In genomic region chr11:46310647-46311063, GRCm38 (mm10) we compare ENCODE assay signal across 8 mouse cellular contexts. TPM values are rescaled to one million over a fixed set of nuclear protein-coding genes. Genes with fewer than 3 reads are reported as not detected.
DNase-seq lines count a peak whose midpoint lies in the region; ATAC-seq and TF ChIP-seq lines count a peak whose summit lies in the region.

No protein-coding gene starts in this region.

- 66% methylated on average over 5 of the region's 5 CpGs for WGBS in liver, embryonic 11.5 days
- WGBS in embryonic facial prominence, embryonic 13.5 days: 51% methylated on average over 5 of the region's 5 CpGs
- 77% methylated on average over 5 of the region's 5 CpGs for WGBS in limb, embryonic 11.5 days
- 19% methylated on average over 5 of the region's 5 CpGs for WGBS in olfactory bulb, adult 2 months

- no peaks in the 10 kb centered on the region for H3K9me3 ChIP-seq in liver, embryonic 11.5 days (ENCODE audit: control insufficient read depth, low read length)
- no peaks in the 10 kb centered on the region for H3K9me3 ChIP-seq in embryonic facial prominence, embryonic 13.5 days
- H3K9me3 ChIP-seq in limb, embryonic 11.5 days (ENCODE audit: control insufficient read depth, low read length): no peaks in the 10 kb centered on the region

- no peak for DNase-seq in liver, embryonic 11.5 days (ENCODE audit: low spot score)
- no peak for DNase-seq in liver
- DNase-seq in limb, embryonic 11.5 days (ENCODE audit: low spot score): no peak
- no peak for DNase-seq in right cerebral cortex, adult 2 months (ENCODE audit: low spot score in 2 of 2)
- no peak for DNase-seq in frontal cortex, postnatal 10 days (ENCODE audit: low spot score in 2 of 2)
- DNase-seq in adrenal gland, adult 8-10 months: no peak

- TF ChIP-seq CTCF in olfactory bulb, adult 2 months (IDR thresholded peaks at IDR 0.05; ENCODE audit: insufficient read depth, low read depth, low read length): no peak

- peaks cover 9% of the 10 kb centered on the region; the same call in 1 of the 2 replicates for H3K4me1 ChIP-seq in liver, embryonic 11.5 days (replicated peaks; ENCODE audit: control insufficient read depth, insufficient read depth, low read length)
- H3K4me1 ChIP-seq in embryonic facial prominence, embryonic 13.5 days: peaks cover 41% of the 10 kb centered on the region
- peaks cover 14% of the 10 kb centered on the region for H3K4me1 ChIP-seq in limb, embryonic 11.5 days (ENCODE audit: control insufficient read depth, insufficient read depth, low read length)
- peaks cover 16% of the 10 kb centered on the region for H3K4me1 ChIP-seq in olfactory bulb, adult 2 months (ENCODE audit: control insufficient read depth, insufficient read depth, low read length)

- TF ChIP-seq POLR2A in olfactory bulb, adult 2 months (IDR thresholded peaks at IDR 0.05; ENCODE audit: insufficient read depth, low read depth, low read length): no peak

- H3K27me3 ChIP-seq in liver, embryonic 11.5 days (replicated peaks; ENCODE audit: control insufficient read depth, insufficient read depth, low read length): 0 out of 2 replicates have a peak, but pooled peaks cover 2% of the 10 kb centered on the region
- peaks cover 16% of the 10 kb centered on the region for H3K27me3 ChIP-seq in embryonic facial prominence, embryonic 13.5 days
- no peaks in the 10 kb centered on the region for H3K27me3 ChIP-seq in limb, embryonic 11.5 days (ENCODE audit: control insufficient read depth, insufficient read depth, low read length)

- no peak for ATAC-seq in liver, embryonic 11.5 days (replicated peaks; ENCODE audit: low FRiP score)
- ATAC-seq in embryonic facial prominence, embryonic 13.5 days (ENCODE audit: insufficient number of reproducible peaks, insufficient read depth, low FRiP score, low TSS enrichment, low read depth): no peak
- ATAC-seq in limb, embryonic 11.5 days (ENCODE audit: insufficient number of reproducible peaks, low FRiP score, low TSS enrichment, low read depth): no peak

- no peaks in the 10 kb centered on the region for H3K36me3 ChIP-seq in liver, embryonic 11.5 days (ENCODE audit: control insufficient read depth, insufficient read depth, low read length)
- no peaks in the 10 kb centered on the region for H3K36me3 ChIP-seq in embryonic facial prominence, embryonic 13.5 days
- H3K36me3 ChIP-seq in limb, embryonic 11.5 days (ENCODE audit: control insufficient read depth, insufficient read depth, low read length): no peaks in the 10 kb centered on the region

- peak overlapping the region; percentile 82 for H3K4me2 ChIP-seq in liver, embryonic 11.5 days
- peak overlapping the region; percentile 97 for H3K4me2 ChIP-seq in embryonic facial prominence, embryonic 13.5 days
- H3K4me2 ChIP-seq in limb, embryonic 11.5 days (ENCODE audit: low read depth, severe bottlenecking): peak overlapping the region; percentile 100; the same call in 1 of the 2 replicates

- no peak overlapping the region for H3K9ac ChIP-seq in liver, embryonic 11.5 days (ENCODE audit: low read depth, low read length)
- no peak overlapping the region for H3K9ac ChIP-seq in embryonic facial prominence, embryonic 13.5 days
- no peak overlapping the region for H3K9ac ChIP-seq in limb, embryonic 11.5 days (ENCODE audit: low read length)

- H3K4me3 ChIP-seq in liver, embryonic 11.5 days (ENCODE audit: low read depth, low read length): no peak overlapping the region
- H3K4me3 ChIP-seq in embryonic facial prominence, embryonic 13.5 days: peak overlapping the region; percentile 67; the same call in 1 of the 2 replicates
- H3K4me3 ChIP-seq in limb, embryonic 11.5 days (ENCODE audit: low read depth, low read length): no peak overlapping the region
- H3K4me3 ChIP-seq in olfactory bulb, adult 2 months (ENCODE audit: insufficient read depth, low read depth, low read length): peak overlapping the region; percentile 90

- H3K27ac ChIP-seq in liver, embryonic 11.5 days (ENCODE audit: low read depth, low read length): no peak overlapping the region
- no peak overlapping the region for H3K27ac ChIP-seq in embryonic facial prominence, embryonic 13.5 days
- H3K27ac ChIP-seq in limb, embryonic 11.5 days (replicated peaks; ENCODE audit: low read depth, low read length): no peak overlapping the region
- H3K27ac ChIP-seq in olfactory bulb, adult 2 months (ENCODE audit: insufficient read depth, low read depth, low read length): peak overlapping the region; percentile 46

RNA-seq across cellular contexts. Expression of gene Cyfip2, which starts 2.0 kb away (rescaled TPM):
- polyA plus RNA-seq in liver, embryonic 11.5 days (2014; fragmentation: Nextera tagmentation; extraction: Ambion mirVana): 8.7 and 8.9 TPM in 2 replicates
- 8.9 and 10.4 TPM in 2 replicates for polyA plus RNA-seq in embryonic facial prominence, embryonic 13.5 days (2015; fragmentation: Nextera tagmentation; extraction: Ambion mirVana)
- polyA plus RNA-seq in limb, embryonic 11.5 days (2014; fragmentation: Nextera tagmentation; extraction: Ambion mirVana): 16.2 and 18.0 TPM in 2 replicates
- 150 TPM in 1 of 2 replicates, not detected in the other for polyA plus RNA-seq in olfactory bulb, adult 2 months (2012; ENCODE audit: insufficient read depth, insufficient read length, low replicate concordance, missing spikeins)
- 100 to 1,000 TPM; 118 to 135 (median 125) TPM for total RNA-seq in adrenal gland, adult 8-10 months (2022)

Comparison
In these comparisons a context has a peak if more than half of its experiments do, and no peak if none do; other contexts are left out.
1. H3K4me3 ChIP-seq: peak in embryonic facial prominence, embryonic 13.5 days (single experiment) and olfactory bulb, adult 2 months (single experiment); none in liver, embryonic 11.5 days (single experiment) and limb, embryonic 11.5 days (single experiment).
2. Peak in every context shown above with its lines, with median percentiles within 50 percentile points of each other: H3K4me2 ChIP-seq.